26 mouse cellular contexts compared by ENCODE assay signal in the genomic region with DNA sequence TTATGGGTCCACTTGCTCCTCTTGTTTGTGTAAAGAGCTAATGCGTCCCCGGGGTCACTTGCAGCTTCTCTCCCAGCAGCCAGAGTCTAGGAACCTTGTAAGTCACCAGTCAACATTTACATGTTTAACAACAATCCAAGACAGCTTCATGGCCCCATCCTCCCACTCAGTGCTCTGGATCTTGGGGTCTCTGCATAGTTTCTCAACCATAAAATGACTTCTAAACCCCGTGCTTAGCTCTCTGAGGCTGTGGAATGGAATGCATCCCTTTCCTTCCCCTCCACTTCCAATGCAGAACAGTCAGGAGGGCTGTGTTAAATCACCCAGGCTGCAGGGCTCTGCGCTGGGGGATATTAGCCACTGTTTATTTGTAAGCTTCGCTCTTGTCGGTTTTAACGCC.
DNase-seq lines count a peak whose midpoint lies in the region; ATAC-seq lines count a peak whose summit lies in the region.
"Had no signal": no experiment of that assay in that cellular context is flagged by ENCODE, and none has a peak within 500 bp of the region (broad histone marks: within the 10 kb centered on the region; RNA-seq: fewer than 3 reads in every experiment).

No protein-coding gene starts in this region.

- peak overlapping the region; percentile 52 for H3K27ac ChIP-seq in kidney, embryonic 15.5 days
- 0 out of 2 replicates have a peak overlapping the region, but pooled peaks have one; percentile 54 for H3K27ac ChIP-seq in embryonic facial prominence, embryonic 10.5 days (replicated peaks)
- no peak overlapping the region for H3K27ac ChIP-seq in embryonic facial prominence, embryonic 14.5 days (replicated peaks; ENCODE audit: low read depth, low read length)
- H3K27ac ChIP-seq: embryonic facial prominence, embryonic 15.5 days; heart, embryonic 15.5 days; hindbrain, embryonic 10.5 days; hindbrain, embryonic 13.5 days had no signal

- H3K27me3 ChIP-seq in kidney, embryonic 15.5 days: no peaks in the 10 kb centered on the region
- no peaks in the 10 kb centered on the region; the same call in 1 of the 2 replicates for H3K27me3 ChIP-seq in embryonic facial prominence, embryonic 10.5 days (replicated peaks; ENCODE audit: low read depth, poor library complexity, severe bottlenecking)
- no peaks in the 10 kb centered on the region for H3K27me3 ChIP-seq in embryonic facial prominence, embryonic 14.5 days (replicated peaks; ENCODE audit: control insufficient read depth, insufficient read depth, low read length)
- H3K27me3 ChIP-seq: embryonic facial prominence, embryonic 15.5 days; heart, embryonic 12.5 days; heart, embryonic 15.5 days; hindbrain, embryonic 13.5 days had no signal

- peak; percentile 63 for ATAC-seq in kidney, embryonic 15.5 days (replicated peaks; ENCODE audit: low FRiP score)
- ATAC-seq in embryonic facial prominence, embryonic 14.5 days (ENCODE audit: low read depth): no peak
- no peak for ATAC-seq in inflammation-experienced regulatory T-cells, adult 6 months
- ATAC-seq: CD4-positive, CD25-positive, alpha-beta regulatory T cell, adult 4 months; forebrain, embryonic 14.5 days had no signal

- no peak for DNase-seq in kidney, adult 9 months
- DNase-seq in kidney, postnatal 10 days: peak; percentile 19
- DNase-seq in kidney, postnatal 36 days: no peak
- no peak for DNase-seq in embryonic facial prominence, embryonic 10.5 days (ENCODE audit: low spot score)
- DNase-seq in embryonic facial prominence, embryonic 14.5 days (ENCODE audit: low spot score): peak; percentile 6
- no peak for DNase-seq in cerebellum, postnatal 36 days
- DNase-seq: adrenal gland, adult 2 months; adrenal gland, postnatal 14 days; cerebellum, adult 11 months; cerebellum, adult 2 months; cerebellum, adult 9-11 months; cerebellum, postnatal 25 days; embryo, embryonic 11 days; gastrocnemius, postnatal 25 days; heart, adult 18-20 months; heart, postnatal 10 days; heart, postnatal 36 days had no signal

- H3K4me1 ChIP-seq in kidney, embryonic 15.5 days: peaks cover 24% of the 10 kb centered on the region
- peaks cover 38% of the 10 kb centered on the region for H3K4me1 ChIP-seq in embryonic facial prominence, embryonic 10.5 days
- peaks cover 16% of the 10 kb centered on the region for H3K4me1 ChIP-seq in embryonic facial prominence, embryonic 14.5 days (ENCODE audit: control insufficient read depth, insufficient read depth, low read length)
- H3K4me1 ChIP-seq: heart, embryonic 15.5 days; hindbrain, embryonic 13.5 days had no signal

- 22% methylated on average over 7 of the region's 7 CpGs for WGBS in kidney, embryonic 15.5 days
- 80% methylated on average over 7 of the region's 7 CpGs for WGBS in embryonic facial prominence, embryonic 10.5 days
- 67% methylated on average over 7 of the region's 7 CpGs for WGBS in embryonic facial prominence, embryonic 14.5 days

- H3K36me3 ChIP-seq in kidney, embryonic 15.5 days: no peaks in the 10 kb centered on the region
- H3K36me3 ChIP-seq in embryonic facial prominence, embryonic 10.5 days (replicated peaks): no peaks in the 10 kb centered on the region
- no peaks in the 10 kb centered on the region for H3K36me3 ChIP-seq in embryonic facial prominence, embryonic 14.5 days (ENCODE audit: control insufficient read depth, insufficient read depth, low read length)
- H3K36me3 ChIP-seq: embryonic facial prominence, embryonic 15.5 days; heart, embryonic 12.5 days; heart, embryonic 15.5 days; hindbrain, embryonic 10.5 days; hindbrain, embryonic 13.5 days had no signal

- 0 out of 2 replicates have a peak overlapping the region, but pooled peaks have one; percentile 1 for H3K4me2 ChIP-seq in kidney, embryonic 15.5 days
- no peak overlapping the region for H3K4me2 ChIP-seq in embryonic facial prominence, embryonic 14.5 days (ENCODE audit: low read depth, low read length)
- H3K4me2 ChIP-seq: embryonic facial prominence, embryonic 15.5 days; heart, embryonic 12.5 days; heart, embryonic 15.5 days; hindbrain, embryonic 13.5 days had no signal

- H3K4me3 ChIP-seq in kidney, embryonic 15.5 days (replicated peaks): no peak overlapping the region
- no peak overlapping the region for H3K4me3 ChIP-seq in embryonic facial prominence, embryonic 10.5 days
- no peak overlapping the region for H3K4me3 ChIP-seq in embryonic facial prominence, embryonic 14.5 days (ENCODE audit: low read depth, low read length)
- H3K4me3 ChIP-seq: embryonic facial prominence, embryonic 15.5 days; heart, embryonic 12.5 days; heart, embryonic 15.5 days; hindbrain, embryonic 10.5 days; hindbrain, embryonic 13.5 days had no signal

- no peaks in the 10 kb centered on the region for H3K9me3 ChIP-seq in kidney, embryonic 15.5 days (replicated peaks)
- H3K9me3 ChIP-seq in embryonic facial prominence, embryonic 10.5 days: no peaks in the 10 kb centered on the region
- no peaks in the 10 kb centered on the region for H3K9me3 ChIP-seq in embryonic facial prominence, embryonic 14.5 days (ENCODE audit: control insufficient read depth, low read length)
- H3K9me3 ChIP-seq: embryonic facial prominence, embryonic 15.5 days; heart, embryonic 12.5 days; heart, embryonic 15.5 days; hindbrain, embryonic 10.5 days; hindbrain, embryonic 13.5 days had no signal

- H3K9ac ChIP-seq in kidney, embryonic 15.5 days: no peak overlapping the region
- no peak overlapping the region for H3K9ac ChIP-seq in embryonic facial prominence, embryonic 14.5 days (ENCODE audit: low read depth, low read length)
- H3K9ac ChIP-seq: embryonic facial prominence, embryonic 15.5 days; heart, embryonic 12.5 days; heart, embryonic 15.5 days; hindbrain, embryonic 13.5 days had no signal

Comparison
In these comparisons a context has a peak if more than half of its experiments do, and no peak if none do; other contexts are left out.
1. DNase-seq: peak in kidney, postnatal 10 days (single experiment) and embryonic facial prominence, embryonic 14.5 days (single experiment); none in kidney, adult 9 months (single experiment), kidney, postnatal 36 days (0 of 2), embryonic facial prominence, embryonic 10.5 days (single experiment) and cerebellum, postnatal 36 days (0 of 2).